Mouse (Mus musculus) liver, adult 2 months (tissue): ENCODE measurements at regions not wholly inside any gene's neighbourhood (a gene's known extent, or its start where the extent isn't known, plus 50 kb on each side); places are given as distances from the start of the nearest gene placed in this dataset.
"Not testable (repeated sequence)": the region's sequence is repeated elsewhere in the genome, so short reads cannot be mapped to it uniquely, and the experiment has no call there.

Experiments used
- DNase-seq: peaks from one replicate; pipeline ENCODE4 v3.0.0-alpha.2; 2011; ENCODE audit warnings: low read depth, low spot score; ENCODE audit errors: extremely low read depth
- H3K27ac ChIP-seq: fragments of 200-500 bp; replicated peaks from 2 replicates; pipeline ENCODE4 v1.5.1; 2012; ENCODE audit warnings: low read depth, mild to moderate bottlenecking, control low read depth, inconsistent platforms, low read length; ENCODE audit not compliant: insufficient read depth
- H3K27me3 ChIP-seq: fragments of 200-500 bp; 2 replicates; pipeline ENCODE4 v1.6.1; 2012; ENCODE audit warnings: mild to moderate bottlenecking, moderate library complexity, low read length, inconsistent platforms; ENCODE audit not compliant: control insufficient read depth, insufficient read depth
- H3K36me3 ChIP-seq: fragments of 200-500 bp; 2 replicates; pipeline ENCODE4 v1.6.1; 2012; ENCODE audit warnings: low read length, inconsistent platforms; ENCODE audit not compliant: control insufficient read depth, insufficient read depth
- H3K4me1 ChIP-seq: fragments of 200-500 bp; 2 replicates; pipeline ENCODE4 v1.6.1; 2011; ENCODE audit warnings: low read length; ENCODE audit not compliant: control insufficient read depth, insufficient read depth
- H3K4me3 ChIP-seq: fragments of 200-500 bp; 2 replicates; pipeline ENCODE4 v1.5.1; 2011; ENCODE audit warnings: low read depth, mild to moderate bottlenecking, control low read depth, low read length, moderate library complexity; ENCODE audit not compliant: insufficient read depth
- H3K79me2 ChIP-seq: fragments of 200-500 bp; 2 replicates; pipeline ENCODE4 v1.6.1; 2012; ENCODE audit warnings: inconsistent platforms, mild to moderate bottlenecking, low read length, moderate library complexity; ENCODE audit not compliant: control insufficient read depth, insufficient read depth
- H3K9ac ChIP-seq: fragments of 200-500 bp; 2 replicates; pipeline ENCODE4 v1.6.1; 2012; ENCODE audit warnings: low read depth, mild to moderate bottlenecking, control low read depth, inconsistent platforms, low read length
- CTCF ChIP-seq: fragments of 200-500 bp; IDR thresholded peaks from 2 replicates; pipeline ENCODE4 v1.5.1; 2011; ENCODE audit warnings: low read depth, low read length, control low read depth
- POLR2A ChIP-seq: fragments of 200-500 bp; IDR thresholded peaks from 2 replicates; pipeline ENCODE4 v1.6.1; 2011; ENCODE audit warnings: low read length, control low read depth; ENCODE audit not compliant: insufficient read depth; ENCODE audit errors: extremely low read depth
- WGBS: fragments of 180-500 bp; shearing (Covaris S2); methylation state at CpG from one replicate; pipeline ENCODE4 v1.1.7; 2018; 5-methylcytosine and 5-hydroxymethylcytosine counted together

DNA sequence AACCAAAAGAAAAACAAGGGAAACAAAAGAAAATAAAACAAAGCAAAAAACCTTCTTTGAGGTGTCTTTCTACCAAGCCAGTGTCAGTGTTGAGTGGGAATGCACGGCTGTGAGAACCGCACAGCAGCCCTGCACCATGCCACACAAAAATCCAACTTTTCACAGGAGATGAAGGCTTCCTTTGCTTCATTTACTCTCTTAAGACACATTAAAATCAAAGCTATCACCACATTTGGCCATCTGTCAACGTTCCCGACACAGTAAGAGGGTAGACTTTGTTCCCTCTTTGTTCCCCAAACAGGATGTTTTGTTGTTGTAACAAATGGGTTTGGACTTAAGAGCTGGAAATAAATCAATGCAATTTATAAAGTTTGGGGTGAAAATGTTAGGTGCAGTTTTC, 991.6 kb downstream of the Car8 start:
- H3K4me3 ChIP-seq = no peak overlapping the region
- no peak overlapping the region for H3K9ac ChIP-seq
- no peak overlapping the region for H3K27ac ChIP-seq
- no peak for TF ChIP-seq POLR2A
- H3K36me3 ChIP-seq = no peaks in the 10 kb centered on the region
- DNase-seq = no peak
- H3K79me2 ChIP-seq = no peaks in the 10 kb centered on the region
- WGBS = 75% methylated on average over 4 of the region's 4 CpGs
- no peaks in the 10 kb centered on the region for H3K4me1 ChIP-seq
- H3K27me3 ChIP-seq = no peaks in the 10 kb centered on the region

DNA sequence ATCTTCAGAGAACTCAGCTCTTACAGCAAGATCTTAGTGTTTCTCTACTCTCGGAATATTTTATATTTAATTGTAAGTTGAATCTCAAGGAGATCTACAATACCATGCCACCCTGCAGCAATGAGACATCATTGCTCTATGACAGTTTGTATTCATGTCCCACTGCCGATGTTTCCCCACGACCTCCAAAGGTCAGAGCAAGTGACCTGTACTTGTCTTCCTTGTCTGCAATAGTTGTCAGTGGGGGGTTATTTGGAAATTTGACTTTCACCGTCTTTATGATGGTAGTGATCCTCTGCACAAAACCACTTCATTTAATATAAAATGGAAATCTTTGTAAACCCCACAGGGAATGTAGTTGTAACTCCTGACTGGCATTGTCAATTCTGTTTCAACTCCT, 992.0 kb downstream of the Car8 start:
- no peak overlapping the region for H3K27ac ChIP-seq
- no peak overlapping the region for H3K9ac ChIP-seq

DNA sequence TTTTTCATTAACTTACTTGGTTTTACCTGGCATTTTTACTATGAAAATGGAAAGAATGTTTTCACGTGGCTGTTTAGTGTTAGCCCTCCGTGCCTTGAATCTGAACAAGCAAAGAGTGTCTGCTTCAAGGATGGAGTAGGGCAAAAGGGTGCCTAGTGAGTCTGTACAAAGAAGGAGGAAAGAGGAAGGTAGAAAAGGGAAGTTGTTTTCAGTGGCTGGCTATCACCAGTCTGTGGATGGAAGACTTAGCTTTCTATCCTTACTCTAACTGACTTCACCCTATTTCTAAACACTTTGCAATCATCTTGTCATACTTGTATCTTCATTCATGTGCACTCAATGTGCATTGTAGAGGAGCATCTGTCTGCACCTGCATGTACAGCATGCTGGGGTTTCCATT, 993.2 kb downstream of the Car8 start:
- 87% methylated on average over 2 of the region's 2 CpGs for WGBS
- TF ChIP-seq CTCF = no peak
- TF ChIP-seq POLR2A = no peak
- no peaks in the 10 kb centered on the region for H3K4me1 ChIP-seq
- DNase-seq = no peak
- H3K4me3 ChIP-seq = no peak overlapping the region
- H3K27me3 ChIP-seq = no peaks in the 10 kb centered on the region
- no peak overlapping the region for H3K9ac ChIP-seq
- H3K36me3 ChIP-seq = no peaks in the 10 kb centered on the region
- no peak overlapping the region for H3K27ac ChIP-seq
- no peaks in the 10 kb centered on the region for H3K79me2 ChIP-seq

More for the DNA sequence above, 992.0 kb downstream of the Car8 start:
- H3K79me2 ChIP-seq = no peaks in the 10 kb centered on the region
- TF ChIP-seq CTCF (no peak), POLR2A (no peak)
- no peaks in the 10 kb centered on the region for H3K36me3 ChIP-seq
- no peak for DNase-seq
- 81% methylated on average over 4 of the region's 4 CpGs for WGBS
- H3K27me3 ChIP-seq = no peaks in the 10 kb centered on the region
- no peaks in the 10 kb centered on the region for H3K4me1 ChIP-seq
- no peak overlapping the region for H3K4me3 ChIP-seq

- 88% methylated on average over 3 of the region's 3 CpGs for WGBS
- no peak for DNase-seq
- Histone ChIP-seq H3K9ac (no peak overlapping the region), H3K27ac (no peak overlapping the region), H3K79me2 (no peaks in the 10 kb centered on the region), H3K27me3 (no peaks in the 10 kb centered on the region), H3K36me3 (no peaks in the 10 kb centered on the region), H3K4me3 (no peak overlapping the region), H3K4me1 (no peaks in the 10 kb centered on the region)
- TF ChIP-seq CTCF (no peak), POLR2A (no peak)
Observed at GRCm38 (mm10) chr4:7237848-7238247, 1001.0 kb downstream of the Car8 start.

DNA sequence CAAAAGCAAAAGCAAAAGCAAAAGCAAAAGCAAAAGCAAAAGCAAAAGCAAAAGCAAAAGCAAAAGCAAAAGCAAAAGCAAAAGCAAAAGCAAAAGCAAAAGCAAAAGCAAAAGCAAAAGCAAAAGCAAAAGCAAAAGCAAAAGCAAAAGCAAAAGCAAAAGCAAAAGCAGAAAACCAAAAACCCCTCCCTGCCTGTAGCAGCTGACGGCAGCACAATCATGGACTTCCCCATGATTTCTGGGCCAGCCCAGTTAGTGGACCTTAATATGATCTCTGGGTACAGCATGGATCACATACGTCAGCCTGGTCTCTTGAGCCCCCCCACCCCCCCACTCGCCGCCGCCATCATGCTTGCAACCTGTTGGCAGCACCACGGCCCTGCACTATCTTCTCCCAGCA, 1004.3 kb downstream of the Car8 start:
- H3K4me3 ChIP-seq, H3K9ac ChIP-seq, H3K4me1 ChIP-seq, H3K36me3 ChIP-seq, DNase-seq, H3K27me3 ChIP-seq, H3K27ac ChIP-seq, H3K79me2 ChIP-seq: not testable (repeated sequence)
- over 99% methylated on average over 6 of the region's 6 CpGs for WGBS

GRCm38 (mm10) chr4:7228980-7229379, 1009.9 kb downstream of the Car8 start:
- H3K36me3 ChIP-seq = no peaks in the 10 kb centered on the region
- no peak overlapping the region for H3K4me3 ChIP-seq
- WGBS = 93% methylated on average over 2 of the region's 2 CpGs
- no peak for DNase-seq
- H3K27me3 ChIP-seq = no peaks in the 10 kb centered on the region
- H3K4me1 ChIP-seq = no peaks in the 10 kb centered on the region
- H3K27ac ChIP-seq = no peak overlapping the region
- H3K79me2 ChIP-seq = no peaks in the 10 kb centered on the region
- H3K9ac ChIP-seq = no peak overlapping the region
- TF ChIP-seq POLR2A (no peak), CTCF (no peak)
